Mouse (Mus musculus): Measurements from ENCODE around the gene Dcun1d1. TPM values are rescaled to one million over a fixed set of nuclear protein-coding genes. Genes with fewer than 3 reads are reported as not detected.

Gene Dcun1d1
- polyA plus RNA-seq, 1 experiment from 2014 or later, result 107 TPM

DNA sequence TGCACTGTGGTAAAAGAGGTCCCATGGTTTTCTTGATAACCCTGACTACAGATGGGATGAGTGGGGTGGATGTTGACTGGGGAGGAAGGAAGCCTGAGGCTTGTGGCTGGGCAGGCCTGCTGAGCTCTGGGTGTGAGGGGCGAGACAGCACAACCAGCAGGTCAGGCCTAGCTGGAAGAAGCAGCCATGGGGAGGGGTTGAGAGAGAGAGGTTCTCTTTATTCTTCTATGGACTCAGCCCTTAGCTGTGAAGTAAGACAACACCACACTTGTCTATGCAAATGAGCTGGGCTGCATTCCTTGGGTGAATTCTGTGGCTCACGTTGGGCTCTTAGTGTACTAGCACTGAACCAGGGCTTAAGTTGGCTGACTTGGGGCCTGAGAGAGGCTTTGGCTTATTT lies 2.8 kb upstream of the Dcun1d1 start:
- Histone ChIP-seq H3K9me3 (ENCODE audit: control insufficient read depth, low read length) (no peaks in the 10 kb centered on the region), H3K4me3 (replicated peaks; ENCODE audit: low read depth, low read length) (no peak overlapping the region), H3K27me3 (ENCODE audit: control insufficient read depth, insufficient read depth, low read length) (no peaks in the 10 kb centered on the region), H3K4me1 (ENCODE audit: control insufficient read depth, insufficient read depth, low read length) (no peaks in the 10 kb centered on the region), H3K36me3 (ENCODE audit: control insufficient read depth, insufficient read depth, low read length) (peaks cover 7% of the 10 kb centered on the region; the same call in 1 of the 2 replicates), H3K4me2 (ENCODE audit: low read length) (no peak overlapping the region), H3K9ac (replicated peaks; ENCODE audit: low read length) (no peak overlapping the region), H3K27ac (replicated peaks; ENCODE audit: low read depth, low read length) (no peak overlapping the region)
- 37% methylated on average over 2 of the region's 2 CpGs for WGBS
- ATAC-seq (ENCODE audit: low FRiP score, low TSS enrichment), result no peak
- DNase-seq, result no peak

GRCm38 (mm10) chr3:35933405-35933777 lies 3.9 kb downstream of the Dcun1d1 start:
- DNase-seq (peak; percentile 66), ATAC-seq (ENCODE audit: low FRiP score, low TSS enrichment) (0 out of 2 replicates have a peak, but pooled peaks have one; percentile 22)
- H3K27ac ChIP-seq (replicated peaks; ENCODE audit: low read depth, low read length), result peak overlapping the region; percentile 93
- H3K9me3 ChIP-seq (ENCODE audit: control insufficient read depth, low read length), result no peaks in the 10 kb centered on the region
- peaks cover 20% of the 10 kb centered on the region for H3K4me1 ChIP-seq (ENCODE audit: control insufficient read depth, insufficient read depth, low read length)
- H3K9ac ChIP-seq (replicated peaks; ENCODE audit: low read length), result peak overlapping the region; percentile 97; the same call in 1 of the 2 replicates
- peak overlapping the region; percentile 79 for H3K4me2 ChIP-seq (ENCODE audit: low read length)
- 1% methylated on average over 14 of the region's 14 CpGs for WGBS
- no peaks in the 10 kb centered on the region for H3K27me3 ChIP-seq (ENCODE audit: control insufficient read depth, insufficient read depth, low read length)
- peak overlapping the region; percentile 87 for H3K4me3 ChIP-seq (replicated peaks; ENCODE audit: low read depth, low read length)
- peaks cover 6% of the 10 kb centered on the region; the same call in 1 of the 2 replicates for H3K36me3 ChIP-seq (ENCODE audit: control insufficient read depth, insufficient read depth, low read length)

GRCm38 (mm10) chr3:35932735-35933404 lies 4.4 kb downstream of the Dcun1d1 start:
- peak; percentile 94 for ATAC-seq (ENCODE audit: low FRiP score, low TSS enrichment)
- Histone ChIP-seq H3K36me3 (ENCODE audit: control insufficient read depth, insufficient read depth, low read length) (0 out of 2 replicates have a peak, but pooled peaks cover 4% of the 10 kb centered on the region), H3K27ac (replicated peaks; ENCODE audit: low read depth, low read length) (peak overlapping the region; percentile 93), H3K9me3 (ENCODE audit: control insufficient read depth, low read length) (no peaks in the 10 kb centered on the region), H3K4me1 (ENCODE audit: control insufficient read depth, insufficient read depth, low read length) (peaks cover 20% of the 10 kb centered on the region), H3K9ac (replicated peaks; ENCODE audit: low read length) (peak overlapping the region; percentile 97), H3K4me3 (replicated peaks; ENCODE audit: low read depth, low read length) (peak overlapping the region; percentile 87), H3K27me3 (ENCODE audit: control insufficient read depth, insufficient read depth, low read length) (no peaks in the 10 kb centered on the region), H3K4me2 (ENCODE audit: low read length) (peak overlapping the region; percentile 79)
- WGBS, result under 1% methylated on average over 56 of the region's 73 CpGs
- DNase-seq, result peak; percentile 91

DNA sequence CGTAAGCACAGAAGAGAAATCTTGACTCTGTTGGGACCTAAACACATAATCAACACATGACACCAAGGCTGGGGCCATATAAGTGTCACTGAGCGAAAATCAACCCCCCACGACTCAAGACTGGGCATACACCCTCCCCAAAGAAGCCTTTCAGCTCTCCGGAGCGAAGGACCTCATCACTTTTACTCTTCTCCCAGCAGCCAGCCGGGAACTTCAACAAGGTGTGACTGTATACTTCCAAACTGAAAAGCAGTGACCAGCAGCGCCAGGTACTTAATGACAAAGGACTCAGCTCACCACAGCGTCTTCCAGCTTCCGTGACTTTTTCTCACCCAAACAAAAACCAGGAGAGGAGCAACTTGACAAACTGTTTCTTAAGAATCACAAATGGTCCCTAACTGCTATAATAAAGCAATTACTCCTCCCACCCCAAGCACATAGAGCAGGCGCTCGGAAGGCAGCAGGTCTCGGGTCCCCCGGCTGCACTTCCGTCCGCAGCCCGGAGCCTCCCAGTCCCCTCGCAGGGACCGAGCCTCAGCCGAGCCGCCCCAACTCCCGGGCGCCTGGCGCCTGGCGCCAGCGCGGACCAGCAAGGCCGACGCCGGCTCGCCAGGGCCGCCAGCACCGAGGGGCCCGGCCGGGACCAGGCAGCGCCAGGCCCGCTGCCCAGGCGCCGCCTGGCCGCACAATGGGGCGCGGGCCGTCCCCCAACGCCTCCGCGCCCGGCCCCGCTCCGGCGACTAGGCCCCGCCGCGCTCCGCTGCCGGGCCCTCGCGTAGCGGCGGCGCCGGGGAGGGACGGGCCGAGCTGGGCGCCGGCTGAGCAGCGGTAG lies 5.1 kb downstream of the Dcun1d1 start:
- 1% methylated on average over 59 of the region's 65 CpGs for WGBS
- H3K4me3 ChIP-seq (replicated peaks; ENCODE audit: low read depth, low read length), result peak overlapping the region; percentile 87
- peak overlapping the region; percentile 79 for H3K4me2 ChIP-seq (ENCODE audit: low read length)
- H3K27ac ChIP-seq (replicated peaks; ENCODE audit: low read depth, low read length), result peak overlapping the region; percentile 93
- H3K27me3 ChIP-seq (ENCODE audit: control insufficient read depth, insufficient read depth, low read length), result no peaks in the 10 kb centered on the region
- no peaks in the 10 kb centered on the region for H3K9me3 ChIP-seq (ENCODE audit: control insufficient read depth, low read length)
- H3K36me3 ChIP-seq (ENCODE audit: control insufficient read depth, insufficient read depth, low read length), result 0 out of 2 replicates have a peak, but pooled peaks cover 4% of the 10 kb centered on the region
- peak overlapping the region; percentile 97 for H3K9ac ChIP-seq (replicated peaks; ENCODE audit: low read length)
- DNase-seq (peak; percentile 75), ATAC-seq (ENCODE audit: low FRiP score, low TSS enrichment) (peak; percentile 75)
- peaks cover 20% of the 10 kb centered on the region for H3K4me1 ChIP-seq (ENCODE audit: control insufficient read depth, insufficient read depth, low read length)

DNA sequence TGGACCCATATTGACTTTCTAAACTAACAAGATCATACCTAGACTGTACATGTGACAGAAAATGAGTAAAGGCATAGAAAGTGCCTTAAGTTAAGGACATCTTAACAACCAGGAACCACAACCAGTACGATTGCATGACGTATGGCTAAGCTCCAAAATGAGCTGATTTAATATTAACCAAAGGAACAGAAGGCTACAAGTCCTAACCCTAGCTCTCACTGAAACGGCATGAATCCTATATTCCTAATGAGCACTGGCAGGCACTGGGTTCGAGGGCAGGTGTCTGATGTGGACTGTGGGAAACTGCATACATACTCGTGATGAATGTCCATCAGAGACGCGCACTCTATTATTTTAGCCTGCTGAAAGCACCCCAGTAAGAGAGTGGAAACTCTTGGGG lies 5.9 kb downstream of the Dcun1d1 start:
- H3K27ac ChIP-seq (replicated peaks; ENCODE audit: low read depth, low read length), result no peak overlapping the region
- peaks cover 20% of the 10 kb centered on the region for H3K4me1 ChIP-seq (ENCODE audit: control insufficient read depth, insufficient read depth, low read length)
- ATAC-seq (ENCODE audit: low FRiP score, low TSS enrichment), result no peak
- 32% methylated on average over 7 of the region's 7 CpGs for WGBS
- H3K27me3 ChIP-seq (ENCODE audit: control insufficient read depth, insufficient read depth, low read length), result no peaks in the 10 kb centered on the region
- H3K4me3 ChIP-seq (replicated peaks; ENCODE audit: low read depth, low read length), result peak overlapping the region; percentile 87
- no peaks in the 10 kb centered on the region for H3K36me3 ChIP-seq (ENCODE audit: control insufficient read depth, insufficient read depth, low read length)
- DNase-seq, result no peak
- H3K9me3 ChIP-seq (ENCODE audit: control insufficient read depth, low read length), result no peaks in the 10 kb centered on the region
- peak overlapping the region; percentile 79 for H3K4me2 ChIP-seq (ENCODE audit: low read length)
- peak overlapping the region; percentile 97 for H3K9ac ChIP-seq (replicated peaks; ENCODE audit: low read length)

- no peak for DNase-seq
These were observed 7.4 kb downstream of the Dcun1d1 start for GRCm38 (mm10) chr3:35929831-35930230.

DNA sequence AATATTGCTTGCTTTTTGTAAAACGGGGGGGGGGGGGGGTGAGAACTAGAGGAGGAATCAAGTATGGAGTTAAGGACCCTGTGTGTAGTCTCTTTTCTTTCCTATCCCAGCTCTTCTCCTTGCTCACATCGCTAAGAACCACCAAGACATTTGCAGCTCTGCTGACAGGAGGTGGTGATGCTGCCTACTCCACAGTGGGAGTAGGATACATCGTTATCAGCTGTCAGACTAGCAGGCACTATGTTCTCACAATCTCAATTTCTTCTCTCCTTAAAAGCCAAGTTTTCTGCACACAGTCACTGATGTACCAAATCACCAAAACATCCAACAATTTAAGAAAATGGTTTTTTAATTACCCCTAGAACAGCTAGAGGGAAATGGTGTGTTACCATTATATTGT lies 7.8 kb downstream of the Dcun1d1 start:
- no peak overlapping the region for H3K9ac ChIP-seq (replicated peaks; ENCODE audit: low read length)
- DNase-seq, result no peak
- no peak overlapping the region for H3K4me3 ChIP-seq (replicated peaks; ENCODE audit: low read depth, low read length)
- H3K4me2 ChIP-seq (ENCODE audit: low read length), result no peak overlapping the region
- ATAC-seq (ENCODE audit: low FRiP score, low TSS enrichment), result no peak
- WGBS, result 80% methylated on average over 3 of the region's 3 CpGs
- H3K9me3 ChIP-seq (ENCODE audit: control insufficient read depth, low read length), result no peaks in the 10 kb centered on the region
- no peaks in the 10 kb centered on the region for H3K36me3 ChIP-seq (ENCODE audit: control insufficient read depth, insufficient read depth, low read length)
- H3K27ac ChIP-seq (replicated peaks; ENCODE audit: low read depth, low read length), result no peak overlapping the region
- no peaks in the 10 kb centered on the region for H3K27me3 ChIP-seq (ENCODE audit: control insufficient read depth, insufficient read depth, low read length)
- peaks cover 20% of the 10 kb centered on the region for H3K4me1 ChIP-seq (ENCODE audit: control insufficient read depth, insufficient read depth, low read length)

More at GRCm38 (mm10) chr3:35929831-35930230, 7.4 kb downstream of the Dcun1d1 start:
- WGBS, result 87% methylated on average over 8 of the region's 8 CpGs
- ATAC-seq (ENCODE audit: low FRiP score, low TSS enrichment), result no peak
- Histone ChIP-seq H3K27ac (replicated peaks; ENCODE audit: low read depth, low read length) (no peak overlapping the region), H3K9ac (replicated peaks; ENCODE audit: low read length) (no peak overlapping the region), H3K27me3 (ENCODE audit: control insufficient read depth, insufficient read depth, low read length) (no peaks in the 10 kb centered on the region), H3K9me3 (ENCODE audit: control insufficient read depth, low read length) (no peaks in the 10 kb centered on the region), H3K36me3 (ENCODE audit: control insufficient read depth, insufficient read depth, low read length) (no peaks in the 10 kb centered on the region), H3K4me3 (replicated peaks; ENCODE audit: low read depth, low read length) (no peak overlapping the region), H3K4me1 (ENCODE audit: control insufficient read depth, insufficient read depth, low read length) (peaks cover 20% of the 10 kb centered on the region), H3K4me2 (ENCODE audit: low read length) (no peak overlapping the region)

- Histone ChIP-seq H3K9ac (replicated peaks; ENCODE audit: low read length) (no peak overlapping the region), H3K27ac (replicated peaks; ENCODE audit: low read depth, low read length) (no peak overlapping the region), H3K4me2 (ENCODE audit: low read length) (no peak overlapping the region), H3K9me3 (ENCODE audit: control insufficient read depth, low read length) (no peaks in the 10 kb centered on the region), H3K4me1 (ENCODE audit: control insufficient read depth, insufficient read depth, low read length) (peaks cover 9% of the 10 kb centered on the region), H3K27me3 (ENCODE audit: control insufficient read depth, insufficient read depth, low read length) (no peaks in the 10 kb centered on the region), H3K36me3 (ENCODE audit: control insufficient read depth, insufficient read depth, low read length) (no peaks in the 10 kb centered on the region), H3K4me3 (replicated peaks; ENCODE audit: low read depth, low read length) (no peak overlapping the region)
- 92% methylated on average over 2 of the region's 2 CpGs for WGBS
- DNase-seq (no peak), ATAC-seq (ENCODE audit: low FRiP score, low TSS enrichment) (no peak)
These were observed 11.4 kb downstream of the Dcun1d1 start for GRCm38 (mm10) chr3:35925852-35926251.
